Mouse (Mus musculus) cerebellum, adult 18-20 months (tissue): ENCODE data around the gene Adamtsl5.
A peak's percentile ranks its signal among the peaks of the same experiment; 100 is the strongest.

Experiments
- DNase-seq, 2 experiments: peaks; one replicate each; pipeline ENCODE4 v3.0.0; 2021

Adamtsl5 gene

GRCm38 (mm10) chr10:80315315-80315714 lies 32.9 kb downstream of the Adamtsl5 start:
- DNase-seq, result no peak

GRCm38 (mm10) chr10:80314494-80315001 lies 33.7 kb downstream of the Adamtsl5 start:
- DNase-seq, result peak in 1 of 2 experiments; percentile 18

GRCm38 (mm10) chr10:80313627-80314201 lies 34.5 kb downstream of the Adamtsl5 start:
- peak; percentile 67 to 72 for DNase-seq

- DNase-seq, result peak; percentile 53 to 64
Measured at GRCm38 (mm10) chr10:80312586-80313504, 35.4 kb downstream of the Adamtsl5 start.

GRCm38 (mm10) chr10:80311560-80311959 lies 36.7 kb downstream of the Adamtsl5 start:
- DNase-seq, result peak; percentile 45 to 53

- DNase-seq, result peak; percentile 15 to 33
Measured at GRCm38 (mm10) chr10:80304862-80305261, 43.4 kb downstream of the Adamtsl5 start.

- no peak for DNase-seq
Measured at GRCm38 (mm10) chr10:80304458-80304857, 43.8 kb downstream of the Adamtsl5 start.

GRCm38 (mm10) chr10:80302471-80302881 lies 45.7 kb downstream of the Adamtsl5 start:
- DNase-seq, result peak; percentile 58

GRCm38 (mm10) chr10:80302082-80302355 lies 46.2 kb downstream of the Adamtsl5 start:
- peak in 1 of 2 experiments; percentile 43 for DNase-seq

- peak in 1 of 2 experiments; percentile 46 for DNase-seq
Measured at GRCm38 (mm10) chr10:80301256-80302081, 46.7 kb downstream of the Adamtsl5 start.

GRCm38 (mm10) chr10:80300672-80301181 lies 47.5 kb downstream of the Adamtsl5 start:
- DNase-seq, result peak in 1 of 2 experiments; percentile 40

GRCm38 (mm10) chr10:80299824-80300223 lies 48.4 kb downstream of the Adamtsl5 start:
- DNase-seq, result peak in 1 of 2 experiments; percentile 43

GRCm38 (mm10) chr10:80299301-80299700 lies 48.9 kb downstream of the Adamtsl5 start:
- DNase-seq, result no peak

- peak; percentile 95 to 97 for DNase-seq
Measured at GRCm38 (mm10) chr10:80298571-80299281, 49.5 kb downstream of the Adamtsl5 start.

GRCm38 (mm10) chr10:80297526-80298133 lies 50.6 kb downstream of the Adamtsl5 start:
- DNase-seq, result peak in 1 of 2 experiments; percentile 40

GRCm38 (mm10) chr10:80296824-80297223 lies 51.4 kb downstream of the Adamtsl5 start:
- DNase-seq, result peak in 1 of 2 experiments; percentile 44

- peak; percentile 81 to 88 for DNase-seq
Measured at GRCm38 (mm10) chr10:80295618-80296425, 52.4 kb downstream of the Adamtsl5 start, which contains the start of gene Apc2. TSS of gene Apc2 (plus strand) at chr10:80295977.

GRCm38 (mm10) chr10:80294788-80295303 lies 53.4 kb downstream of the Adamtsl5 start:
- DNase-seq, result peak in 1 of 2 experiments; percentile 27

- no peak for DNase-seq
Measured at GRCm38 (mm10) chr10:80294311-80294710, 53.9 kb downstream of the Adamtsl5 start.

GRCm38 (mm10) chr10:80293325-80293724 lies 54.9 kb downstream of the Adamtsl5 start:
- no peak for DNase-seq
